Mouse (Mus musculus) neural tube, embryonic 15.5 days (tissue): Measurements from ENCODE around the gene Arcn1. TPM values are rescaled to one million over a fixed set of nuclear protein-coding genes. Genes with fewer than 3 reads are reported as not detected.

ENCODE experiments used
- ATAC-seq: fragments of 200-750 bp; cut with Nextera tagmentation; 2 replicates; pipeline ENCODE4 v1.8.0; 2017; ENCODE audit warnings: mild to moderate bottlenecking, moderate TSS enrichment, moderate library complexity; ENCODE audit not compliant: low FRiP score
- H3K27ac ChIP-seq: fragments of 300-500 bp; sonication (generic); replicated peaks from 2 replicates; pipeline ENCODE4 v1.5.1; 2015; ENCODE audit warnings: mild to moderate bottlenecking, inconsistent platforms
- H3K27me3 ChIP-seq: fragments of 300-500 bp; sonication (generic); replicated peaks from 2 replicates; pipeline ENCODE4 v1.6.1; 2015; ENCODE audit warnings: inconsistent platforms
- H3K36me3 ChIP-seq: fragments of 300-500 bp; sonication (generic); 2 replicates; pipeline ENCODE4 v1.6.1; 2015; ENCODE audit warnings: inconsistent platforms
- H3K4me1 ChIP-seq: fragments of 300-500 bp; sonication (generic); 2 replicates; pipeline ENCODE4 v1.6.1; 2015; ENCODE audit warnings: inconsistent platforms
- H3K4me2 ChIP-seq: fragments of 300-500 bp; sonication (generic); 2 replicates; pipeline ENCODE4 v1.6.1; 2015; ENCODE audit warnings: inconsistent platforms, mild to moderate bottlenecking, moderate library complexity
- H3K4me3 ChIP-seq: fragments of 300-500 bp; sonication (generic); replicated peaks from 2 replicates; pipeline ENCODE4 v1.5.1; 2015; ENCODE audit warnings: mild to moderate bottlenecking, inconsistent platforms
- H3K9ac ChIP-seq: fragments of 300-500 bp; sonication (generic); replicated peaks from 2 replicates; pipeline ENCODE4 v1.6.1; 2015; ENCODE audit warnings: mild to moderate bottlenecking, inconsistent platforms
- H3K9me3 ChIP-seq: fragments of 300-500 bp; sonication (generic); replicated peaks from 2 replicates; pipeline ENCODE4 v1.6.1; 2016; ENCODE audit warnings: inconsistent platforms
- WGBS: fragments of 180-500 bp; shearing (Covaris S2); methylation state at CpG from one replicate; pipeline ENCODE4 v1.1.7; 2015; ENCODE audit warnings: mixed read lengths; 5-methylcytosine and 5-hydroxymethylcytosine counted together
- polyA plus RNA-seq: library from polyadenylated mRNA; unstranded; fragments of >200 nt; fragmentation: Nextera tagmentation; extraction: Ambion mirVana; gene quantifications from 2 replicates; pipeline ENCODE4 v1.2.1, GENCODE M21; 2015

Gene Arcn1
- 135 and 145 TPM in 2 replicates for polyA plus RNA-seq

GRCm38 (mm10) chr9:44767101-44768028, at the start of gene Arcn1, which contains the start of gene Ift46:
TSS of gene Arcn1 (minus strand) at chr9:44767845.
TSS of gene Ift46 (plus strand) at chr9:44767908.
- Histone ChIP-seq H3K9me3 (no peaks in the 10 kb centered on the region), H3K4me2 (peak within 1 kb of the TSS; percentile 76), H3K4me1 (peaks cover 33% of the 10 kb centered on the region), H3K27ac (peak within 1 kb of the TSS; percentile 98), H3K9ac (peak within 1 kb of the TSS; percentile 97), H3K4me3 (peak within 1 kb of the TSS; percentile 97), H3K36me3 (no peaks in the 10 kb centered on the region), H3K27me3 (no peaks in the 10 kb centered on the region)
- under 1% methylated on average over 82 of the region's 82 CpGs for WGBS
- ATAC-seq: peak; percentile 94

GRCm38 (mm10) chr9:44814179-44814578, 46.5 kb upstream of the Arcn1 start:
- WGBS: 93% methylated on average over 8 of the region's 8 CpGs
- ATAC-seq: no peak

GRCm38 (mm10) chr9:44810316-44810715, 42.7 kb upstream of the Arcn1 start:
- Histone ChIP-seq H3K27ac (no peak overlapping the region), H3K27me3 (no peaks in the 10 kb centered on the region), H3K4me3 (no peak overlapping the region), H3K4me2 (no peak overlapping the region), H3K4me1 (no peaks in the 10 kb centered on the region), H3K9me3 (no peaks in the 10 kb centered on the region), H3K36me3 (peaks cover 96% of the 10 kb centered on the region), H3K9ac (no peak overlapping the region)
- WGBS: 94% methylated on average over 10 of the region's 10 CpGs
- no peak for ATAC-seq

More at GRCm38 (mm10) chr9:44814179-44814578, 46.5 kb upstream of the Arcn1 start:
- Histone ChIP-seq H3K27ac (no peak overlapping the region), H3K36me3 (peaks cover 97% of the 10 kb centered on the region), H3K4me1 (no peaks in the 10 kb centered on the region), H3K4me2 (no peak overlapping the region), H3K27me3 (no peaks in the 10 kb centered on the region), H3K9ac (no peak overlapping the region), H3K9me3 (no peaks in the 10 kb centered on the region), H3K4me3 (no peak overlapping the region)

GRCm38 (mm10) chr9:44807778-44808177, 40.1 kb upstream of the Arcn1 start:
- no peak for ATAC-seq
- Histone ChIP-seq H3K9me3 (no peaks in the 10 kb centered on the region), H3K27me3 (no peaks in the 10 kb centered on the region), H3K4me1 (no peaks in the 10 kb centered on the region), H3K4me3 (no peak overlapping the region), H3K9ac (no peak overlapping the region), H3K27ac (no peak overlapping the region), H3K4me2 (no peak overlapping the region), H3K36me3 (peaks cover 78% of the 10 kb centered on the region)
- 95% methylated on average over 10 of the region's 10 CpGs for WGBS

DNA sequence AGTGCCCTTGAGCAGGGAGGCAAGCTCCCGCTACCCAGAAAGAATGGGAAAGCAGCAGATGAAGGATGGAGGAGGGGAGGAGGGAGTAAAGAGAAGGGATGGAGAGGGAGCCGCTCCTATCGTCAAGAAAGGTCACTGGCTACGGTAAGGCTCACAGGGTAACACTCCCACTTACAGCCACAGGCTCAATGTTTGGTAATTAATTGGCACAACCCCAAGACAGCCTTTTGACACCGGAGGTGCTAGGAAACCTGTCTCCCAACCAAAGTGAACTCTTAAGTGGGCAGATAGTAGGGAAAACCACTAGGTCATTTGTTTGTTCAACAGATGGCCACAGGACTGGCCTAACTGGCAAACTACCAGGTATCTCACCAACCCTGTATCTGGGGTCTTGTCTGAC, 39.5 kb upstream of the Arcn1 start:
- H3K27me3 ChIP-seq: no peaks in the 10 kb centered on the region
- 77% methylated on average over 5 of the region's 5 CpGs for WGBS
- no peaks in the 10 kb centered on the region for H3K4me1 ChIP-seq
- H3K36me3 ChIP-seq: peaks cover 73% of the 10 kb centered on the region
- ATAC-seq: no peak
- no peak overlapping the region for H3K9ac ChIP-seq
- H3K9me3 ChIP-seq: no peaks in the 10 kb centered on the region
- no peak overlapping the region for H3K4me3 ChIP-seq
- H3K27ac ChIP-seq: no peak overlapping the region
- H3K4me2 ChIP-seq: no peak overlapping the region

GRCm38 (mm10) chr9:44805536-44805935, 37.9 kb upstream of the Arcn1 start:
- no peak for ATAC-seq
- Histone ChIP-seq H3K9ac (no peak overlapping the region), H3K9me3 (no peaks in the 10 kb centered on the region), H3K27me3 (no peaks in the 10 kb centered on the region), H3K36me3 (peaks cover 59% of the 10 kb centered on the region), H3K4me3 (no peak overlapping the region), H3K27ac (no peak overlapping the region), H3K4me2 (no peak overlapping the region), H3K4me1 (no peaks in the 10 kb centered on the region)
- WGBS: 94% methylated on average over 5 of the region's 5 CpGs

DNA sequence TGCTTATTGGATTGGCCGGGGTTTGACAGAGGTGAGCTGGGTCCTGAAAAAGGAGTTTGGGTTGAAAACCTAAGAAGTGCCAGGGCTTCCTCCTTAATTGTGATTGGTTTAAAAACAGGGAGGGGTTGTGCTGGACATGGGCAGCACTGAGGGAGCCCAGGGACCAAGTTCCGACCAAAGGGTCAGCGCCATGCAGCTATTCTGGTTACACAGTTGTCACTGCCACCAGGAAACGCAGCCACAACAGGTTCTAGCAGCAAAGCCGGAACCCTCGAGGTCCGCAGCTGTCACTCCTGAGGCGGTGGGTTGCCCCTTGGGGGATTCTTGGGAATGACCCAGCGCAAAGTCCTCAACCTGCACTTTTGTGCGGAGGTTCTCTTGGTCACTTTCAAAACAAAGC, 37.0 kb upstream of the Arcn1 start:
- no peak overlapping the region for H3K27ac ChIP-seq
- H3K9ac ChIP-seq: no peak overlapping the region
- no peak for ATAC-seq
- H3K4me2 ChIP-seq: no peak overlapping the region
- peaks cover 6% of the 10 kb centered on the region for H3K4me1 ChIP-seq
- no peak overlapping the region for H3K4me3 ChIP-seq
- 94% methylated on average over 10 of the region's 10 CpGs for WGBS
- H3K27me3 ChIP-seq: no peaks in the 10 kb centered on the region
- H3K36me3 ChIP-seq: peaks cover 50% of the 10 kb centered on the region
- H3K9me3 ChIP-seq: no peaks in the 10 kb centered on the region

DNA sequence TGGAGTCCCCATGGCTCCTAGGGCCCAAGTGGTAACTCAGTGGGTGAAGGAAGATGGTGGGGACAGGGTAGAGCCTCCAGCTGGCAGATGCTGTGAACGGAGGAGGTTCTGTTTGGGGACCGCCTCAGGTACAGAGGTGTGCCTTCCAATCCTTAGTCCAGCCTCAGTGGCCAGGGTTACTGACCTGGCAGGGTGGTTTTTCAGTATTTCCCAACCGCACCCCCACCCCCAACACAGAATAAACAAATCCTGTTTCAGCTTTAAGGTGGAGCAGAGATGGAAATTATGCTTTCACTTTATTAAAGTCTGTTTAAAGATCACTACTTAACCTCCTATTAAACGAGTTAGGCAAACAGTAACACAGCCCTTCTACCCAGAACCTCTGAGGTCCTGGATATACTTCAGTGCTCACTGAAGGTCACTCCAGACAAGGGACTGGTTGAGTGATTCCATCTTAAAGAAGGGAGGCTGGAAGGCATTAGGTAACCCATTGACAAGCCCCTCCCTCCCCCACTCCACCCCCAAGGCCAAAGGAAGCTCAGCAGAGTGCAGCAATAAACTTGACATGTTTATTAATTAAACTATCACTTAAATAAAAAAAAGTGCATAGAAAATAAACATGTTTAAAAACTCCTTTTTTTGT, 35.3 kb upstream of the Arcn1 start, which contains the start of gene Ttc36:
Gene Ttc36, minus strand, starts transcription at position 265 of the 643 bp plus-strand sequence.
- no peak within 1 kb of the TSS for H3K9ac ChIP-seq
- H3K4me1 ChIP-seq: peaks cover 20% of the 10 kb centered on the region
- H3K27me3 ChIP-seq: no peaks in the 10 kb centered on the region
- peaks cover 33% of the 10 kb centered on the region for H3K36me3 ChIP-seq
- no peak within 1 kb of the TSS for H3K27ac ChIP-seq
- no peak within 1 kb of the TSS for H3K4me3 ChIP-seq
- H3K9me3 ChIP-seq: no peaks in the 10 kb centered on the region
- no peak for ATAC-seq
- no peak within 1 kb of the TSS for H3K4me2 ChIP-seq
- 84% methylated on average over 4 of the region's 4 CpGs for WGBS

GRCm38 (mm10) chr9:44801669-44802068, 34.0 kb upstream of the Arcn1 start:
- WGBS: 85% methylated on average over 6 of the region's 6 CpGs
- Histone ChIP-seq H3K4me3 (no peak overlapping the region), H3K4me1 (peaks cover 21% of the 10 kb centered on the region), H3K27ac (no peak overlapping the region), H3K4me2 (no peak overlapping the region), H3K27me3 (no peaks in the 10 kb centered on the region), H3K9ac (no peak overlapping the region), H3K9me3 (no peaks in the 10 kb centered on the region), H3K36me3 (peaks cover 20% of the 10 kb centered on the region)
- ATAC-seq: no peak

DNA sequence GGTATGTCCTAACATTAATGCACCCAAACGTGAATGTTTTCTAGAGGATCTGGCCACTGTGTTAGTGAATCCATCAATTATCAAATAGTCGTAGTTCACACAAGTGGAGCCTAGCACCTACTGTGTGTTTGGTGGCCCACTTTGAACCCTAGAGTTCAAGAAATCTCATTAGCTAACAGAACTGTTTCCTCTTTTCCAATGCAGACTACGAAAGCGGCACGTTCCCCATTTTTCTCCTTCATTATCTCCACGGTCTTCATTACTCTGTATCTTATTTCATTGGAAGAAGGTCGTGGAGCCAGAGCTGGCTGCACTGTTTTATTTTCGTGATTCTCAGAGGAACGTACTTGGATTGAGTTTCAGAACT, 32.3 kb upstream of the Arcn1 start:
- Histone ChIP-seq H3K4me1 (peaks cover 21% of the 10 kb centered on the region), H3K27ac (peak overlapping the region; percentile 74), H3K27me3 (no peaks in the 10 kb centered on the region), H3K9ac (peak overlapping the region; percentile 56), H3K9me3 (no peaks in the 10 kb centered on the region), H3K36me3 (peaks cover 4% of the 10 kb centered on the region; the same call in 1 of the 2 replicates), H3K4me3 (peak overlapping the region; percentile 50), H3K4me2 (peak overlapping the region; percentile 97)
- ATAC-seq: no peak
- 45% methylated on average over 9 of the region's 9 CpGs for whole genome bisulfite sequencing

- Histone ChIP-seq H3K36me3 (no peaks in the 10 kb centered on the region), H3K9me3 (no peaks in the 10 kb centered on the region), H3K27me3 (no peaks in the 10 kb centered on the region), H3K4me1 (peaks cover 21% of the 10 kb centered on the region), H3K9ac (peak within 1 kb of the TSS; percentile 56), H3K27ac (peak within 1 kb of the TSS; percentile 74), H3K4me2 (peak within 1 kb of the TSS; percentile 97), H3K4me3 (peak within 1 kb of the TSS; percentile 50)
- under 1% methylated on average over 75 of the region's 75 CpGs for WGBS
- peak; percentile 98 for ATAC-seq
Observed at GRCm38 (mm10) chr9:44799102-44799957, 31.7 kb upstream of the Arcn1 start, which contains the start of gene Tmem25. TSS of gene Tmem25 (minus strand) at chr9:44799307.
